Mouse (Mus musculus) left cerebral cortex, postnatal 36 days (tissue): ENCODE results near the gene Hist1h4n. TPM values are rescaled to one million over a fixed set of nuclear protein-coding genes. Genes with fewer than 3 reads are reported as not detected.
A peak's percentile ranks its signal among the peaks of the same experiment; 100 is the strongest.
"Not testable (repeated sequence)": the region's sequence is repeated elsewhere in the genome, so short reads cannot be mapped to it uniquely, and the experiment has no call there.

Experiments used
- DNase-seq, 2 experiments: peaks; one replicate each; pipeline ENCODE4 v3.0.0; 2021 to 2022; ENCODE audit warnings: low spot score in 2 of 2, mixed read lengths in 1 of 2
- intact Hi-C: fragments of 180-260 bp; cut with DNase I; formaldehyde crosslinking; loops from one replicate; pipeline ENCODE4 v1.15.1; 2025
- microRNA-seq: library from miRNA; unstranded; fragments of <30 nt; microRNA quantifications from one replicate; pipeline ENCODE4 v1.2.0, GENCODE M21; 2022
- total RNA-seq, 2 experiments: library from RNA; stranded (reverse); gene quantifications; 2 replicates each; pipeline ENCODE4 v1.2.3; 2021

The Hist1h4n gene
- total RNA-seq, 2 experiments from 2014 or later = 21.3 to 23.4 TPM

GRCm38 (mm10) chr13:21803058-21803457 lies 28.9 kb downstream of the Hist1h4n start:
- intact Hi-C loops, DNase-seq: not testable (repeated sequence)

GRCm38 (mm10) chr13:21797163-21797562 lies 34.8 kb downstream of the Hist1h4n start:
- DNase-seq, intact Hi-C loops: not testable (repeated sequence)

GRCm38 (mm10) chr13:21795584-21795983 lies 36.4 kb downstream of the Hist1h4n start:
- no peak for DNase-seq
- intact Hi-C loops = no loop called here

GRCm38 (mm10) chr13:21790601-21791283 lies 41.3 kb downstream of the Hist1h4n start:
- intact Hi-C loops = no loop called here

GRCm38 (mm10) chr13:21789925-21790324 lies 42.1 kb downstream of the Hist1h4n start:
- intact Hi-C loops = no loop called here
- no peak for DNase-seq

More at GRCm38 (mm10) chr13:21790601-21791283, 41.3 kb downstream of the Hist1h4n start:
- no peak for DNase-seq

- intact Hi-C loops = loop anchor here (2.0 kb wide), 1 partner anchor 37 kb away; the partner anchor contains the start of gene Hist1h4k
- no peak for DNase-seq
These were observed 44.0 kb downstream of the Hist1h4n start for GRCm38 (mm10) chr13:21787760-21788593.

GRCm38 (mm10) chr13:21786899-21787629 lies 44.9 kb downstream of the Hist1h4n start, which contains the start of the genes Hist1h2an and Hist1h2bp:
TSS of gene Hist1h2an (minus strand) at chr13:21787218.
TSS of gene Hist1h2bp (plus strand) at chr13:21787461.
- intact Hi-C loops = loop anchor here (2.0 kb wide), 1 partner anchor 36 kb away; the partner anchor contains the start of gene Hist1h4k
- DNase-seq = peak; percentile 84 to 88

GRCm38 (mm10) chr13:21786189-21786898 lies 45.7 kb downstream of the Hist1h4n start:
- intact Hi-C loops = loop anchor here (2.0 kb wide), 1 partner anchor 36 kb away; the partner anchor contains the start of gene Hist1h4k

GRCm38 (mm10) chr13:21784311-21784710 lies 47.7 kb downstream of the Hist1h4n start:
- intact Hi-C loops = no loop called here

More at GRCm38 (mm10) chr13:21786189-21786898, 45.7 kb downstream of the Hist1h4n start:
- DNase-seq = no peak

GRCm38 (mm10) chr13:21783734-21784161 lies 48.2 kb downstream of the Hist1h4n start:
- intact Hi-C loops = no loop called here

More at GRCm38 (mm10) chr13:21784311-21784710, 47.7 kb downstream of the Hist1h4n start:
- no peak for DNase-seq

GRCm38 (mm10) chr13:21783255-21783617 lies 48.8 kb downstream of the Hist1h4n start, which contains the start of gene Hist1h3i:
TSS of gene Hist1h3i (minus strand) at chr13:21783370.
- peak; percentile 57 to 61 for DNase-seq
- intact Hi-C loops = no loop called here

More at GRCm38 (mm10) chr13:21783734-21784161, 48.2 kb downstream of the Hist1h4n start:
- peak in 1 of 2 experiments; percentile 4 for DNase-seq

- intact Hi-C loops = not testable (repeated sequence)
- peak in 1 of 2 experiments; percentile 28 for DNase-seq
These were observed 49.4 kb downstream of the Hist1h4n start for GRCm38 (mm10) chr13:21782361-21783254.

Small RNA genes lying within 50 kb of the gene (microRNA-seq; reads per million reads assigned to microRNA genes)
- gene Gm19658 (not detected), gene Gm44346 (not detected), gene Gm44466 (not detected)

Other genes starting within 250 kb of the Hist1h4n start
- gene Olfr1362, start 218.2 kb downstream of the Hist1h4n start, total RNA-seq = not detected
- gene Olfr11, start 189.7 kb downstream of the Hist1h4n start, total RNA-seq = not detected
- gene Olfr1361, start 168.8 kb downstream of the Hist1h4n start, total RNA-seq = not detected
- not detected for gene Olfr1360, start 154.8 kb downstream of the Hist1h4n start, total RNA-seq
- gene Olfr1359, start 134.1 kb downstream of the Hist1h4n start, total RNA-seq = not detected
- 10 to 100 TPM; 25.8 to 35.2 TPM for gene Hist1h2bl, start 116.1 kb downstream of the Hist1h4n start, total RNA-seq
- 10 to 100 TPM; 26.5 to 66.3 TPM for gene Hist1h2ai, start 115.8 kb downstream of the Hist1h4n start, total RNA-seq
- gene Hist1h3h, start 114.5 kb downstream of the Hist1h4n start, total RNA-seq = 10 to 100 TPM; 73.2 to 76.4 TPM
- 1 to 10 TPM; 4.0 to 5.5 TPM for gene Hist1h2bm, start 110.2 kb downstream of the Hist1h4n start, total RNA-seq
- gene Hist1h4j, start 97.1 kb downstream of the Hist1h4n start, total RNA-seq = 10 to 100 TPM; 16.7 to 20.3 TPM
- 100 to 1,000 TPM; 409 to 465 TPM for gene Hist1h4k, start 81.7 kb downstream of the Hist1h4n start, total RNA-seq
- gene Hist1h2ak, start 78.4 kb downstream of the Hist1h4n start, total RNA-seq = 10 to 100 TPM; 14.8 to 15.0 TPM
- 10 to 100 TPM in 1 of 2 experiments, 1 to 10 TPM in 1; 8.2 to 10.1 TPM for gene Hist1h2bn, start 78.1 kb downstream of the Hist1h4n start, total RNA-seq
- 10 to 100 TPM in 1 of 2 experiments, 1 to 10 TPM in 1; 8.2 to 10.1 TPM for gene Hist1h1b, start 51.6 kb downstream of the Hist1h4n start, total RNA-seq
- gene Hist1h3i, start 48.8 kb downstream of the Hist1h4n start, total RNA-seq = 10 to 100 TPM; 55.4 to 73.3 TPM
- gene Hist1h2an, start 45.0 kb downstream of the Hist1h4n start, total RNA-seq = not detected
- 1 to 10 TPM; 8.0 to 8.4 TPM for gene Hist1h2bp, start 44.7 kb downstream of the Hist1h4n start, total RNA-seq
- gene Hist1h2bq, start 22.0 kb downstream of the Hist1h4n start, total RNA-seq = 10 to 100 TPM; 36.0 to 39.3 TPM
- 10 to 100 TPM; 12.4 to 22.5 TPM for gene Hist1h2ao, start 21.7 kb downstream of the Hist1h4n start, total RNA-seq
- 100 to 1,000 TPM; 258 to 294 TPM for gene Hist1h4m, start 20.4 kb downstream of the Hist1h4n start, total RNA-seq
- gene Hist1h2ap, start 1.3 kb upstream of the Hist1h4n start, total RNA-seq = 10 to 100 TPM; 20.2 to 20.7 TPM
- 10 to 100 TPM; 35.5 to 38.8 TPM for gene Hist1h2br, start 1.5 kb upstream of the Hist1h4n start, total RNA-seq
- gene Zfp184, start 112.9 kb upstream of the Hist1h4n start, total RNA-seq = 1 to 10 TPM; 3.7 to 4.2 TPM
- not detected for gene Pom121l2, start 149.0 kb upstream of the Hist1h4n start, total RNA-seq
- 1 to 10 TPM in 1 of 2 experiments, under 1 TPM in 1; 0.34 to 1.1 TPM for gene Prss16, start 177.5 kb upstream of the Hist1h4n start, total RNA-seq
- 10 to 100 TPM; 24.6 to 42.5 TPM for gene Hist1h2ah, start 203.4 kb upstream of the Hist1h4n start, total RNA-seq
- gene Hist1h2bk, start 203.7 kb upstream of the Hist1h4n start, total RNA-seq = 10 to 100 TPM; 13.0 to 13.3 TPM
- 10 to 100 TPM; 65.2 to 73.2 TPM for gene Hist1h4i, start 209.2 kb upstream of the Hist1h4n start, total RNA-seq
- 10 to 100 TPM in 1 of 2 experiments, 1 to 10 TPM in 1; 8.3 to 11.2 TPM for gene Hist1h2ag, start 210.7 kb upstream of the Hist1h4n start, total RNA-seq
- 10 to 100 TPM; 11.8 to 12.9 TPM for gene Hist1h2bj, start 211.0 kb upstream of the Hist1h4n start, total RNA-seq